Mouse (Mus musculus): Measurements from ENCODE around the gene Glis3. TPM values are rescaled to one million over a fixed set of nuclear protein-coding genes. Genes with fewer than 3 reads are reported as not detected.

The Glis3 gene
- polyA plus RNA-seq, 1 experiment, result 0.02 TPM

GRCm38 (mm10) chr19:28422939-28423338 lies 256.9 kb downstream of the Glis3 start:
- H3K27me3 ChIP-seq (ENCODE audit: control insufficient read depth), result no peaks in the 10 kb centered on the region
- no peak overlapping the region for H3K4me3 ChIP-seq (replicated peaks)
- no peaks in the 10 kb centered on the region for H3K36me3 ChIP-seq (ENCODE audit: control insufficient read depth)
- H3K4me1 ChIP-seq (ENCODE audit: control insufficient read depth), result no peaks in the 10 kb centered on the region
- no peak for TF ChIP-seq TAL1 (IDR thresholded peaks at IDR 0.05; ENCODE audit: low read length)
- TF ChIP-seq GATA1 (IDR thresholded peaks at IDR 0.05; ENCODE audit: low read length), result no peak
- no peaks in the 10 kb centered on the region for H3K9me3 ChIP-seq (ENCODE audit: control insufficient read depth, low read length)

GRCm38 (mm10) chr19:28416069-28416468 lies 263.8 kb downstream of the Glis3 start:
- Histone ChIP-seq H3K27me3 (ENCODE audit: control insufficient read depth) (no peaks in the 10 kb centered on the region), H3K36me3 (ENCODE audit: control insufficient read depth) (no peaks in the 10 kb centered on the region), H3K9me3 (ENCODE audit: control insufficient read depth, low read length) (no peaks in the 10 kb centered on the region), H3K4me1 (ENCODE audit: control insufficient read depth) (no peaks in the 10 kb centered on the region), H3K4me3 (replicated peaks) (no peak overlapping the region)
- TF ChIP-seq GATA1 (IDR thresholded peaks at IDR 0.05; ENCODE audit: low read length) (no peak), TAL1 (IDR thresholded peaks at IDR 0.05; ENCODE audit: low read length) (no peak)

GRCm38 (mm10) chr19:28408787-28409186 lies 271.1 kb downstream of the Glis3 start:
- no peak overlapping the region for H3K4me3 ChIP-seq (replicated peaks)
- no peaks in the 10 kb centered on the region for H3K36me3 ChIP-seq (ENCODE audit: control insufficient read depth)
- no peak for TF ChIP-seq TAL1 (IDR thresholded peaks at IDR 0.05; ENCODE audit: low read length)
- no peak for TF ChIP-seq GATA1 (IDR thresholded peaks at IDR 0.05; ENCODE audit: low read length)
- no peaks in the 10 kb centered on the region for H3K9me3 ChIP-seq (ENCODE audit: control insufficient read depth, low read length)
- H3K27me3 ChIP-seq (ENCODE audit: control insufficient read depth), result no peaks in the 10 kb centered on the region
- H3K4me1 ChIP-seq (ENCODE audit: control insufficient read depth), result no peaks in the 10 kb centered on the region

GRCm38 (mm10) chr19:28402956-28403355 lies 276.9 kb downstream of the Glis3 start:
- no peak for TF ChIP-seq TAL1 (IDR thresholded peaks at IDR 0.05; ENCODE audit: low read length)
- no peak for TF ChIP-seq GATA1 (IDR thresholded peaks at IDR 0.05; ENCODE audit: low read length)

GRCm38 (mm10) chr19:28395584-28395861 lies 284.4 kb downstream of the Glis3 start:
- no peaks in the 10 kb centered on the region for H3K27me3 ChIP-seq (ENCODE audit: control insufficient read depth)
- no peak for TF ChIP-seq GATA1 (IDR thresholded peaks at IDR 0.05; ENCODE audit: low read length)
- TF ChIP-seq TAL1 (IDR thresholded peaks at IDR 0.05; ENCODE audit: low read length), result no peak
- no peaks in the 10 kb centered on the region for H3K36me3 ChIP-seq (ENCODE audit: control insufficient read depth)
- H3K9me3 ChIP-seq (ENCODE audit: control insufficient read depth, low read length), result no peaks in the 10 kb centered on the region
- no peaks in the 10 kb centered on the region for H3K4me1 ChIP-seq (ENCODE audit: control insufficient read depth)
- H3K4me3 ChIP-seq (replicated peaks), result no peak overlapping the region

More at GRCm38 (mm10) chr19:28402956-28403355, 276.9 kb downstream of the Glis3 start:
- Histone ChIP-seq H3K4me3 (replicated peaks) (no peak overlapping the region), H3K9me3 (ENCODE audit: control insufficient read depth, low read length) (no peaks in the 10 kb centered on the region), H3K36me3 (ENCODE audit: control insufficient read depth) (no peaks in the 10 kb centered on the region), H3K4me1 (ENCODE audit: control insufficient read depth) (no peaks in the 10 kb centered on the region), H3K27me3 (ENCODE audit: control insufficient read depth) (no peaks in the 10 kb centered on the region)

GRCm38 (mm10) chr19:28394826-28395583 lies 284.9 kb downstream of the Glis3 start:
- Histone ChIP-seq H3K4me3 (replicated peaks) (no peak overlapping the region), H3K36me3 (ENCODE audit: control insufficient read depth) (no peaks in the 10 kb centered on the region), H3K27me3 (ENCODE audit: control insufficient read depth) (no peaks in the 10 kb centered on the region), H3K9me3 (ENCODE audit: control insufficient read depth, low read length) (no peaks in the 10 kb centered on the region), H3K4me1 (ENCODE audit: control insufficient read depth) (no peaks in the 10 kb centered on the region)
- TF ChIP-seq GATA1 (IDR thresholded peaks at IDR 0.05; ENCODE audit: low read length) (no peak), TAL1 (IDR thresholded peaks at IDR 0.05; ENCODE audit: low read length) (no peak)

- Histone ChIP-seq H3K36me3 (ENCODE audit: control insufficient read depth) (no peaks in the 10 kb centered on the region), H3K4me1 (ENCODE audit: control insufficient read depth) (no peaks in the 10 kb centered on the region), H3K9me3 (ENCODE audit: control insufficient read depth, low read length) (no peaks in the 10 kb centered on the region), H3K4me3 (replicated peaks) (no peak overlapping the region), H3K27me3 (ENCODE audit: control insufficient read depth) (no peaks in the 10 kb centered on the region)
- TF ChIP-seq GATA1 (IDR thresholded peaks at IDR 0.05; ENCODE audit: low read length) (no peak), TAL1 (IDR thresholded peaks at IDR 0.05; ENCODE audit: low read length) (no peak)
Observed at GRCm38 (mm10) chr19:28393766-28394165, 286.1 kb downstream of the Glis3 start.

GRCm38 (mm10) chr19:28392838-28393237 lies 287.0 kb downstream of the Glis3 start:
- Histone ChIP-seq H3K36me3 (ENCODE audit: control insufficient read depth) (no peaks in the 10 kb centered on the region), H3K9me3 (ENCODE audit: control insufficient read depth, low read length) (no peaks in the 10 kb centered on the region), H3K27me3 (ENCODE audit: control insufficient read depth) (no peaks in the 10 kb centered on the region), H3K4me1 (ENCODE audit: control insufficient read depth) (no peaks in the 10 kb centered on the region), H3K4me3 (replicated peaks) (no peak overlapping the region)
- no peak for TF ChIP-seq GATA1 (IDR thresholded peaks at IDR 0.05; ENCODE audit: low read length)
- TF ChIP-seq TAL1 (IDR thresholded peaks at IDR 0.05; ENCODE audit: low read length), result no peak

GRCm38 (mm10) chr19:28390920-28391319 lies 289.0 kb downstream of the Glis3 start:
- Histone ChIP-seq H3K36me3 (ENCODE audit: control insufficient read depth) (no peaks in the 10 kb centered on the region), H3K4me3 (replicated peaks) (no peak overlapping the region), H3K27me3 (ENCODE audit: control insufficient read depth) (no peaks in the 10 kb centered on the region), H3K9me3 (ENCODE audit: control insufficient read depth, low read length) (no peaks in the 10 kb centered on the region), H3K4me1 (ENCODE audit: control insufficient read depth) (no peaks in the 10 kb centered on the region)
- no peak for TF ChIP-seq GATA1 (IDR thresholded peaks at IDR 0.05; ENCODE audit: low read length)
- TF ChIP-seq TAL1 (IDR thresholded peaks at IDR 0.05; ENCODE audit: low read length), result no peak

- H3K4me1 ChIP-seq (ENCODE audit: control insufficient read depth), result no peaks in the 10 kb centered on the region
- H3K27me3 ChIP-seq (ENCODE audit: control insufficient read depth), result no peaks in the 10 kb centered on the region
- no peaks in the 10 kb centered on the region for H3K9me3 ChIP-seq (ENCODE audit: control insufficient read depth, low read length)
- no peak for TF ChIP-seq GATA1 (IDR thresholded peaks at IDR 0.05; ENCODE audit: low read length)
- no peak for TF ChIP-seq TAL1 (IDR thresholded peaks at IDR 0.05; ENCODE audit: low read length)
- no peaks in the 10 kb centered on the region for H3K36me3 ChIP-seq (ENCODE audit: control insufficient read depth)
- no peak overlapping the region for H3K4me3 ChIP-seq (replicated peaks)
Observed at GRCm38 (mm10) chr19:28389146-28389545, 290.7 kb downstream of the Glis3 start.
